Mouse (Mus musculus) neural tube, embryonic 12.5 days (tissue): ENCODE measurements around the gene Rgs7. TPM values are rescaled to one million over a fixed set of nuclear protein-coding genes. Genes with fewer than 3 reads are reported as not detected.

Experiments
- ATAC-seq: fragments of 200-750 bp; cut with Nextera tagmentation; 2 replicates; pipeline ENCODE4 v1.8.0; 2017; ENCODE audit warnings: low read depth, mild to moderate bottlenecking, moderate TSS enrichment, moderate library complexity; ENCODE audit not compliant: low FRiP score
- H3K27ac ChIP-seq: fragments of 300-500 bp; sonication (generic); 2 replicates; pipeline ENCODE4 v1.5.1; 2016
- H3K27me3 ChIP-seq: fragments of 300-500 bp; sonication (generic); replicated peaks from 2 replicates; pipeline ENCODE4 v1.6.1; 2016; ENCODE audit warnings: mild to moderate bottlenecking
- H3K36me3 ChIP-seq: fragments of 300-500 bp; sonication (generic); 2 replicates; pipeline ENCODE4 v1.6.1; 2016; ENCODE audit warnings: mild to moderate bottlenecking
- H3K4me1 ChIP-seq: fragments of 300-500 bp; sonication (generic); 2 replicates; pipeline ENCODE4 v1.6.1; 2016
- H3K4me2 ChIP-seq: fragments of 300-500 bp; sonication (generic); replicated peaks from 2 replicates; pipeline ENCODE4 v1.6.1; 2016; ENCODE audit warnings: mild to moderate bottlenecking
- H3K4me3 ChIP-seq: fragments of 300-500 bp; sonication (generic); 2 replicates; pipeline ENCODE4 v1.5.1; 2016
- H3K9ac ChIP-seq: fragments of 300-500 bp; sonication (generic); 2 replicates; pipeline ENCODE4 v1.6.1; 2016; ENCODE audit warnings: mild to moderate bottlenecking
- H3K9me3 ChIP-seq: fragments of 300-500 bp; sonication (generic); 2 replicates; pipeline ENCODE4 v1.6.1; 2016; ENCODE audit warnings: mild to moderate bottlenecking
- WGBS: fragments of 180-500 bp; shearing (Covaris S2); methylation state at CpG from one replicate; pipeline ENCODE4 v1.1.7; 2016; 5-methylcytosine and 5-hydroxymethylcytosine counted together
- polyA plus RNA-seq: library from polyadenylated mRNA; unstranded; fragments of >200 nt; fragmentation: Nextera tagmentation; extraction: Ambion mirVana; gene quantifications from 2 replicates; pipeline ENCODE4 v1.2.1, GENCODE M21; 2016

The Rgs7 gene
- polyA plus RNA-seq, 1 experiment from 2014 or later = 16.9 TPM

GRCm38 (mm10) chr1:175035461-175035860 is 456.8 kb downstream of the Rgs7 start:
- H3K4me3 ChIP-seq = no peak overlapping the region
- H3K9ac ChIP-seq = no peak overlapping the region
- WGBS = 67% methylated on average over 5 of the region's 5 CpGs
- H3K36me3 ChIP-seq = no peaks in the 10 kb centered on the region
- ATAC-seq = no peak
- no peak overlapping the region for H3K4me2 ChIP-seq
- H3K4me1 ChIP-seq = peaks cover 7% of the 10 kb centered on the region; the same call in 1 of the 2 replicates
- H3K27ac ChIP-seq = no peak overlapping the region
- H3K9me3 ChIP-seq = no peaks in the 10 kb centered on the region
- no peaks in the 10 kb centered on the region for H3K27me3 ChIP-seq

GRCm38 (mm10) chr1:175032015-175032414 is 460.3 kb downstream of the Rgs7 start:
- WGBS = 31% methylated on average over 6 of the region's 6 CpGs
- no peak overlapping the region for H3K27ac ChIP-seq
- H3K4me2 ChIP-seq = no peak overlapping the region
- no peaks in the 10 kb centered on the region for H3K36me3 ChIP-seq
- H3K9ac ChIP-seq = no peak overlapping the region
- no peaks in the 10 kb centered on the region for H3K9me3 ChIP-seq
- H3K27me3 ChIP-seq = no peaks in the 10 kb centered on the region
- ATAC-seq = no peak
- H3K4me3 ChIP-seq = no peak overlapping the region
- peaks cover 18% of the 10 kb centered on the region for H3K4me1 ChIP-seq

- Histone ChIP-seq H3K4me1 (peaks cover 18% of the 10 kb centered on the region), H3K9ac (no peak overlapping the region), H3K4me2 (peak overlapping the region; percentile 46), H3K27me3 (no peaks in the 10 kb centered on the region), H3K36me3 (no peaks in the 10 kb centered on the region), H3K27ac (no peak overlapping the region; the same call in 1 of the 2 replicates), H3K4me3 (no peak overlapping the region), H3K9me3 (no peaks in the 10 kb centered on the region)
- ATAC-seq = peak; percentile 84
- WGBS = 8% methylated on average over 9 of the region's 9 CpGs
Observed at GRCm38 (mm10) chr1:175028716-175029204, 463.5 kb downstream of the Rgs7 start.

GRCm38 (mm10) chr1:175028267-175028666 is 464.0 kb downstream of the Rgs7 start:
- ATAC-seq = peak; percentile 41
- Histone ChIP-seq H3K36me3 (no peaks in the 10 kb centered on the region), H3K4me2 (peak overlapping the region; percentile 46), H3K4me3 (no peak overlapping the region), H3K9ac (no peak overlapping the region), H3K27me3 (no peaks in the 10 kb centered on the region), H3K27ac (no peak overlapping the region), H3K4me1 (peaks cover 18% of the 10 kb centered on the region), H3K9me3 (no peaks in the 10 kb centered on the region)
- 7% methylated on average over 4 of the region's 4 CpGs for WGBS

- Histone ChIP-seq H3K27ac (no peak overlapping the region), H3K27me3 (no peaks in the 10 kb centered on the region), H3K9ac (no peak overlapping the region), H3K4me2 (no peak overlapping the region), H3K4me1 (peaks cover 11% of the 10 kb centered on the region), H3K4me3 (no peak overlapping the region), H3K9me3 (no peaks in the 10 kb centered on the region), H3K36me3 (no peaks in the 10 kb centered on the region)
- 83% methylated on average over 7 of the region's 7 CpGs for WGBS
- ATAC-seq = no peak
Observed at GRCm38 (mm10) chr1:175025781-175026309, 466.5 kb downstream of the Rgs7 start.

DNA sequence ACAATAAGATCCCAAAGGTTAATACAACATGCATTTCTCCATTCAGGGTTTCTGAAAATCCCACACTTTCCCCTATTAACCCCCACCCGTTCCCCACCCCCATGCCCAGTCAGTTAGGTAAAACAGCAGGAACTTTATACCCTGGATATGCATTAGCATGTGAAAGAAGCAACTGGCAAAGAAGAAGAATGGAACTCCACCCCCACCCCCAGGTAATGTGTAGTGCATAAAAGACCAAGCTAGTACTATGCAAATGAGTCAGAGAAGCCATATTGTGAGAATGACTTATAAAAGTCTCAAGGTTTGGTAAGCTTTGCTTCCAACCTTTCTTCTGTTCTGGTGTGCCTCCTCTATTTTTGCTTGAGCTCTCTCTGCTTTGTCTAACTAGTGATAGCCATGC is 468.2 kb downstream of the Rgs7 start:
- Histone ChIP-seq H3K4me1 (peaks cover 11% of the 10 kb centered on the region), H3K27me3 (no peaks in the 10 kb centered on the region), H3K36me3 (no peaks in the 10 kb centered on the region), H3K4me2 (no peak overlapping the region), H3K9me3 (no peaks in the 10 kb centered on the region), H3K4me3 (no peak overlapping the region), H3K27ac (no peak overlapping the region), H3K9ac (no peak overlapping the region)
- 44% methylated on average over 1 of the region's 1 CpGs for WGBS
- ATAC-seq = no peak

Other genes with a start within 250 kb of the Rgs7 start
- 0.13 TPM in 1 of 2 replicates, not detected in the other for gene Kmo, start 127.9 kb upstream of the Rgs7 start, polyA plus RNA-seq
- 78.5 and 80.3 TPM in 2 replicates for gene Fh1, start 133.1 kb upstream of the Rgs7 start, polyA plus RNA-seq
- 7.7 and 8.0 TPM in 2 replicates for gene Opn3, start 200.3 kb upstream of the Rgs7 start, polyA plus RNA-seq
- gene Chml, start 200.4 kb upstream of the Rgs7 start, polyA plus RNA-seq = 4.5 and 5.4 TPM in 2 replicates
- gene Wdr64, start 206.1 kb upstream of the Rgs7 start, polyA plus RNA-seq = not detected in 2 replicates